Mouse (Mus musculus) left cerebral cortex, postnatal 14 days (tissue): ENCODE measurements at regions not wholly inside any gene's neighbourhood (a gene's known extent, or its start where the extent isn't known, plus 50 kb on each side); places are given as distances from the start of the nearest gene placed in this dataset.

Experiments
- DNase-seq, 2 experiments: peaks; one replicate each; pipeline ENCODE4 v3.0.0; 2021 to 2022; ENCODE audit warnings: low spot score in 2 of 2, mixed read lengths in 1 of 2
- intact Hi-C: fragments of 180-260 bp; cut with DNase I; formaldehyde crosslinking; loops from one replicate; pipeline ENCODE4 v1.15.1; 2025

DNA sequence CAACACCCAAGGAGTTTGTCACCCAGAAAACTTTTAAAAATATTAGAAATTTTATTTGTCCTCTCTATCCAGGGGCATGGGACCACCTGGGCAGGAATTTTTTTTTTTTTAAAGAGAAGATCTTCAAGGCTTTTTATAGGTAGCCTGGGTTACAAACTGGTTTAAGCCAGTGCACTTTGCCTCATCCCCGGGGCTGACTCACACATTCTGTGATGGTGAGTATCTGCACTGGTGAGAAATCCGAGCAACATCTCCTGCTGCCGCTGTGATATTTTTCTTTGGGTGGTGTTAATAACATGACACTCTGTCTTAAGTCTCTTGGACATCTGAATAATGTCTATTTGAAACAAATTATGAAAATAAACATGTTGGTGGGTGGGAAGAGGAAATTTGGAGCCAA lies 327.8 kb downstream of the Foxa2 start:
- intact Hi-C loops = no loop called here
- DNase-seq = no peak

DNA sequence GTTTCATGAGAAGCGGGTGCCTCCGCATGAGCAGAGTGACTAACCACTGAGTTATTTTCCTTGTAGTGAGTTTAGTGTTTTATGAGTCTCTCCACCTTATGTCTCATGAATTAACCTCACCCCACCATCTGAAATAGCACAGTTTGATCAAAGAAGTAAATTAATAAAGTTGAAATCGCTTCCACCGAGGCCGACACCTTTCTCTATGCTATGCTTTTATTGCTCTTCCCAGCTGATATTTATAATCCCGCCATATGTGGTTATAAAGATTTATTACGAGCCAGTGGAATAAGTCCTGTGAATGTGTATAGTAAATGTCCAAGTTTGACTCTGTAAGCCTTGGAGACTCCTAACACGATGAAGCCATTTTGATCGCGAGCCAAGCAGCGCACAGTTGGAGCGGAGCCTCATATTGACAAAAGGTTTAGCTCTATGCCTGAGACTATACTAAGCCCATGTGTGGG lies 329.3 kb downstream of the Foxa2 start:
- intact Hi-C loops = no loop called here

DNA sequence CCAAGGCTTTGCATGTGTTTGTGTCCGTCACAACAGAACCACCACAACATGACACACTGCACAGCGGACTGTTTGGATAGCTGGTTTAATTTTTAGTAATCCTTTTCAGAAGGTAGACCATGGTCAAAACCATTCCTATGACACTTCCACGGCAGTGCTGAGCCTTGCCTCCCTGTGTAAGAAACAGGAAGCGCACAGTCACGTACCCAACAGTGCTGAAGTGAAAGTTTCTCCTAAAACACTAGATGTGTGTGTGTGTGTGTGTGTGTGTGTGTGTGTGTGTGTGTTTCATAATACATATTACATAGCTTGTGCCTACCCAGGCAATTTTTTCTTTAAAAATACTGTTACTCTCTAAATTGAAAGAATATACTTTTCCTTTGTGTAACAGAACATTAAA lies 331.0 kb downstream of the Foxa2 start:
- no peak for DNase-seq
- intact Hi-C loops = no loop called here

More for the DNA sequence above, 329.3 kb downstream of the Foxa2 start:
- no peak for DNase-seq

GRCm38 (mm10) chr2:147710593-147711265 lies 336.0 kb downstream of the Foxa2 start:
- intact Hi-C loops = no loop called here
- peak in 1 of 2 experiments; percentile 8 for DNase-seq

DNA sequence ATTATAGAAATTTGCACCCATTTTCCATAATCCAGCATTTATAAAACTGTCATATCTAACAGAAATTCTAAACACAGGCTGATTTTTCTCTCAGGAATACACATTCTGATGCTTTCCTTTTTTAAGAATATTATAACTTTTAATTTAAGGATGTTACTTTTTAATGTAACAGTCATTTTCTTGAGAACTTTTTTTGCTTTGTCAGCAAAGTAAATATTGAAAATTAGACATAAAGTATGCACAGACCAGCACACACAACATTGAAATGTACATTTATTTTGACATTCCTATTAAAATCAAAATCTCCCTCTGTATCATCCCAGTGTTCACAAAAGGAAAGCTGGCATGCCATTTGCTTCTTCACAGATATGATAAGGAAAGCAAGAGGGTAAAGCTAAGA lies 337.0 kb downstream of the Foxa2 start:
- intact Hi-C loops = no loop called here

DNA sequence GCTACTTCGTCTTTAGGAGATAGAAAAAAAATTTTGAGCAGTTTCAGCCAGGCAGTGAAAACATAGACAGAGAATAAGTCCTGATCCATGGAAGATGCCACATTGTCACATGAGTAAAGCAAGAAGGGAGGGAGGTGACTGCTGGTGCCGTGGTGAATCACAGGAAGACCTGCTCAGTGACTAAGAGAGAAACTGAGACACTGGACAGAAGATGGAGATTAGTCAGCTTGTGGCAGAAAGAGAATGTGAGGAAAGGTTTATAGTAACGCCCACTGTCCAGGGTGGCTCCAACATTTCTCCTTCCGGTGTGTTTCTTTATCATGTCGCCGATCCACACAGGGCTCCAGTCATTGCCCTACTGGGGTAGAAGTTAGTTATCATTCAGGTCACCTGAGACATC lies 339.6 kb downstream of the Foxa2 start:
- intact Hi-C loops = no loop called here
- no peak for DNase-seq

More for the DNA sequence above, 337.0 kb downstream of the Foxa2 start:
- no peak for DNase-seq

GRCm38 (mm10) chr2:147703981-147704380 lies 342.3 kb downstream of the Pax1 start:
- DNase-seq = no peak
- intact Hi-C loops = no loop called here

- intact Hi-C loops = no loop called here
Observed at GRCm38 (mm10) chr2:147702330-147703063, 340.8 kb downstream of the Pax1 start.

DNA sequence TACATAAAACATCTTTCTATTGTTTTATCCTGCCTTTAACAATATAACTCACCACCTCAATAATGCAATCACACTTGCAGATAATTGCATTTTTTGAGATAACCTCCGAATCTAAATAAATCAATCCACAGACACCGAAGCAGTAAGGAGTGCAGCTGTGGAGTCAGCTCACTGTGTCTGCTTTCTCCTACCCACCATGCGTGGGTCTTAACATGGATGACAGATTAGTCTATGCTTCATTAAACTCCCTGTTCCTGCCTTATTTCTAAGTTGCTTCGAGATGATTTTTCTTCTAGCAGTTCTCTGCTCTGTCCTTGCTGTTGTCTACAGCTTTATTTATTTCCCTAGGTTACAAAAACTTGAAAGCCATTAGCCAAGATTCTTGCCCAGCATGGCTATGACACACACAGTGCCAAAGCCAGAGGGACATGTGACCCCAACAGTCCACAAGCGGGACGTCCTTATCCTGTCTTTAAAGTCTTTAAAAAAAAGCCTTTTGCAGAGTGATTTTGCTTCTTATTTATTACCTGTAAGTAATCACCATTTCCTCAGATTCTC lies 337.9 kb downstream of the Pax1 start:
- intact Hi-C loops = no loop called here
- DNase-seq = no peak

More at GRCm38 (mm10) chr2:147702330-147703063, 340.8 kb downstream of the Pax1 start:
- no peak for DNase-seq

GRCm38 (mm10) chr2:147691896-147692295 lies 330.2 kb downstream of the Pax1 start:
- intact Hi-C loops = no loop called here
- DNase-seq = no peak

DNA sequence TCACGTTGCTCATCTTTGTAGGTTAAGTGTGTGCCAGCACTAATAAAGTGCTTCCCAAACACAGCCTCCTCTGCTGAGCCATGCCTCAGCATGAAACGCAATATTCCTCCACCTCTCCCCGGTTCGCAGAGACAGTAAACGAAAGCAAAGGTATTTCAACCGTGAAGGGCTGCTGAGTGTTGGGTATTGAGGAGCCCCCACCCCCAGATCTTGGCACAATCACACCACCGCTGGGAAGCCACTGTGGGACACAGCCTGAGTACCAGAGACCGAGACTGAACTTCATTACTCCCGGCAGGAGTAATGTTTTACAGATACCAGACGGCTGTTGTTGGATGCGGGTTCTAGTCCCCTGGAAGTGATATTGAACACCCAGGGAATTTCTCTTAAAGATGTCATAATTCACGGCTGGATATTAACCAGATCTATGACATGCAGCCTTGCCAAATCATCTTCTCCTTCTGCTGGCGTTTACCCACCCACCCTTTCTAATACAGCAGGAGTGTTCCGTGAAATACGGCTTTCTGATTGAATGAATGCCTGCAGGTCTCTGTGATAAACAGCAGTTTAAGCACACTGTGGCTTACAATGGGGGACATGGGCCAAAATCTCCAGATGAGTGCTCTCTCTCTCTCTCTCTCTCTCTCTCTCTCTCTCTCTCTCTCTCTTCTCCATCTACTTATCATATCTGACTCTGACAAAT lies 328.9 kb downstream of the Pax1 start:
- DNase-seq = no peak
- intact Hi-C loops = no loop called here

DNA sequence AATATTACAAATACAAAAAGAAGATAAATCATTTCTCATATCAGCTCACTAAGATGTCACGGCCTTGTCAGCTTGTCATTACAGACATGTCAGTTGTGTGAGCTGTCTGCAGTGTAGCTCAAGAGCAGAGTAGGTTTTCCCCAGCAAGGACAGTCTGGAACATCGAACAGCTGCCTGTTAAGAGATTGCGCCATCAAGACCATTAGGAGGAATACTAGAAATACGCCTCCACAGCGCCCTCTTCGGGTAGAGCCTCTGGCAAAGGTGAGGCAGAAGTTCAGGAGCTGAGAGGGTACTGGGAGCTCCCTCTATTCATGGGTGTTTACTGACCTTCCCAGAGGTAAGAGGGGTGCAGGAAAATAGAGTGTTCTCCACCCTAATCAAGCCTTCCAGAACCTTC lies 327.0 kb downstream of the Pax1 start:
- intact Hi-C loops = no loop called here
- DNase-seq = peak in 1 of 2 experiments; percentile 11

GRCm38 (mm10) chr2:147656667-147657066 lies 294.9 kb downstream of the Pax1 start:
- DNase-seq = peak; percentile 32 to 44

DNA sequence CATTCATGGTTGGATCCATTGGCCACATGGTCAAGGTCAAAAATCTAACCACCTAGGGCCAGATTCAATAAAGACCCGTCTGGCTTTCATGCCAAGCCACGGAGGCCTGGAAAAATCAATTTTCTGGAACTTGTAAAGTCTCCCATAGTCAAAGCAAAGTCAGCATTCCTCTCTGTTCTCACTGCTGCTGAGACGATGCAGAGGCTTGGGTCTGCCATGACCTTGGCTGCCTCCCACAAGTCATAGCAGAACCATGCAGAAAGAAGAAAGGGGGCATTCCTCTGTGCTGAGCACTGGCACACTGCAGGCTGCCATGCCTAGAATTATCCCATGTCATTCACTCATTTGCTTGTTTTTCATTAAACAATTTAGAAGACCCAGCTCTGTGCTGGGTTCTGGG lies 288.5 kb downstream of the Pax1 start:
- intact Hi-C loops = no loop called here

More at GRCm38 (mm10) chr2:147656667-147657066, 294.9 kb downstream of the Pax1 start:
- intact Hi-C loops = loop anchor here (2.0 kb wide), 1 partner anchor 278 kb away; no protein-coding TSS in a partner anchor

GRCm38 (mm10) chr2:147647972-147648371 lies 286.2 kb downstream of the Pax1 start:
- intact Hi-C loops = no loop called here
- no peak for DNase-seq

More for the DNA sequence above, 288.5 kb downstream of the Pax1 start:
- no peak for DNase-seq

- no peak for DNase-seq
- intact Hi-C loops = no loop called here
Observed at GRCm38 (mm10) chr2:147647506-147647905, 285.8 kb downstream of the Pax1 start.

GRCm38 (mm10) chr2:147637882-147638281 lies 276.2 kb downstream of the Pax1 start:
- DNase-seq = no peak
- intact Hi-C loops = no loop called here

DNA sequence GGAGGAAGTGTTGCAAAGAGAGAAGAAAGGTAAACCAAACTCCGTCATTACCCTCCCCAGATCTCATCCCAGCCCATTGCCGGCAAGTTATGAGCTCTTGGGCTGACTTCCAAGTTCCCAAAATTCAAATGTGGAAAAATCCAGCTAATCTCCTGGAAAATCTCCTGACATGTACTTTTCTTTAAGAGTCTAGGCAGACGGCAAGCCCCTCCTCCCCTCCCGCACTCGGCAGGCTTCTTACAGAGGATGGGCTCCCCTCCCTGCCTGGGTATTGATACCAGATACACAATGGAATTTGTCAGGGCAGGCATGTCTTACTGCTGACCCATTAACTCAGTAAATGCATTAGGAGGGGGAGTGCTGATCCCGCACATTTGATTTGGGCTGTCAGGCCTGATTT lies 271.0 kb downstream of the Pax1 start:
- DNase-seq = no peak
- intact Hi-C loops = no loop called here

GRCm38 (mm10) chr2:147629716-147630115 lies 268.0 kb downstream of the Pax1 start:
- DNase-seq = no peak
- intact Hi-C loops = no loop called here

- no peak for DNase-seq
- intact Hi-C loops = no loop called here
Observed at GRCm38 (mm10) chr2:147627096-147627495, 265.4 kb downstream of the Pax1 start.
